Mouse (Mus musculus) natural killer cell, adult 2 months (primary cell): ENCODE data around the gene Nufip2.

Experiments
- DNase-seq, 2 experiments: peaks; one replicate each; pipeline ENCODE4 v3.0.0; 2022; ENCODE audit warnings: low spot score in 2 of 2

Gene Nufip2

DNA sequence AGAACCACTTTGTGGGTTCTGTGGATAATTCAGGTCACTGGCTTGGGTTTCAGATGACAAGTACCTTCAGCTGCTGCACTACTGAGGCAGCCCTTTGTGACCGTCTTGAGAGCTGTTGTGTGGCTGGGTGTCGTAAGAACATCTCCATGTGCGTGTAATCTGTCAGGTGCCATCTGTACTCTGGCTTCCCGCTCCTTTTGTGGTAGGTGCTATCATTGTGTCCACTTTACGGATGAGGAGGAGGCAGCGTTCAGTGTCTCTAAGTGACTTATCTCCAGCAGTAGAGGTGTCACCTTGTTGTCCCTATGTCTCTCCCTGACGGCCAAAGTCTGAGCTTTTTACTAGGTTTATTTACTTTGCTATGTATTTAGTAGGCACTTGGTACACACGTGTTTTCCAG, 84.4 kb downstream of the Nufip2 start:
- no peak for DNase-seq

- no peak for DNase-seq
Observed at GRCm38 (mm10) chr11:77771879-77772713, 86.1 kb downstream of the Nufip2 start.

DNA sequence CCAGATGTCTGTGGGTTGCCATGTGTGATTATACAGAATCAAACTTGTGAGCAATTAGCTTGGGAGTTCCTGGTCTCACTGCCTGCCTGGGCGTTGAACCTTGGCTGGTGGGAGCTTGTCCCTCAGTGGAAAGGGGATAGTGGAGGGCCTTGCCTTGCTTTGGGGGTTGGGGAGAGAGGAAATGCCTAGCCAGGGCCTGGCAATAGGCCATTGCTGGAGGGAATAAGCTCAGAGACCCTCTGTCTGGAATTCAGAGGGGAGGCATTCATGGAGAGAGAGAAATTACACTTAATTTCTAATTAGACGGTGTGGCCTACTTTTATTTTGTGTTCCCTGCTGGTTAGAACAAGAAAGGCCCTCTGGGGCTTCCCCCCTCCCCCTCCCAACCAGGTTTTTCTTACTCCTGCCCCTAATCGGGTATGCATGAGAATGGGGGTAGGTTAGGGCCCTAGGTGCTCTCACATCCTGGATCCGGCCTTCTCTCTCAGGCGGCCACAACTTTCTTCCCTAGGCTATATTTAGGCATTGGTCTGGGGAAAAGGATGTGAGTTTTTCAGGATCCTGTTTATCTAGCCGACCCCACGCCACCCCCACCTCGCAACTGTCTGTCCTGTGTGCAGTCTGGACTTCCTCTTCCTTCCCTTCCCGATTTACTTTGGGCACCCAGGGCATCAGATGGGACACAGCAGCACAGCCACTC, 89.9 kb downstream of the Nufip2 start:
- DNase-seq = no peak

- DNase-seq = no peak
Observed at GRCm38 (mm10) chr11:77777436-77777835, 91.5 kb downstream of the Nufip2 start.

DNA sequence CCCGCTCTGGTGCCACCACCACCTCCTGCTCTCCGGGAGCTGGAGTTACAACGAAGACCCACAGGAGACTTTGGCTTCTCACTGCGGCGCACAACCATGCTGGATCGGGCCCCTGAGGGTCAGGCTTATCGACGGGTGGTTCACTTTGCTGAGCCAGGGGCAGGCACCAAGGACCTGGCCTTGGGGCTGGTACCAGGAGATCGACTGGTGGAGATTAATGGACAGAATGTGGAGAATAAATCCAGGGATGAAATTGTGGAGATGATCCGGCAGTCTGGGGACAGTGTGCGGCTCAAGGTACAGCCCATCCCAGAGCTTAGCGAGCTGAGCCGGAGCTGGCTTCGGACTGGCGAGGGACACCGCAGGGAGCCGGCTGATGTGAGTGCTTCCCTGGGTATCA, 92.0 kb downstream of the Nufip2 start:
- DNase-seq = no peak

DNA sequence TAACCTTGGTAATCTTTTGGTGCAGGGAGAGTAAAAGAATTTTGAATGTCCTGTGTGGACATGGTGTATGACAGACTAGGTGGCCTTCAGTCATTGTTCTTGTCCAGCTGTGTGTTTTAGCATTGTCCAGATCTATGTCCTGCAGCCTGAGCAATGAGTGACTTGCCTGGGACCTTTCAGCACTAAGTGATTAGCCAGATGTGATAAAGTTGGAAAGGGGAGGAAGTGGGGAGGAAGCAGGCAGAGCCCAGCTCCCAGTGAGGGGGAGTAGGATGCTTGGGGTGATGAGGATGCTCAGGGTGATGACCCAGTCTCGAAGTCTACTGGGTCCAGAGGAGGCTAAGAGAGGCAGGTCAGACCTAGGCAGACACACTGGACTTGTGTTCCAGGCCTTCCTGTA, 93.3 kb downstream of the Nufip2 start:
- DNase-seq = no peak

GRCm38 (mm10) chr11:77781088-77781487, 95.1 kb downstream of the Nufip2 start:
- DNase-seq = no peak

GRCm38 (mm10) chr11:77782104-77782815, 96.3 kb downstream of the Nufip2 start:
- DNase-seq = no peak

- DNase-seq = no peak
Observed at GRCm38 (mm10) chr11:77783211-77783746, 97.3 kb downstream of the Nufip2 start.

GRCm38 (mm10) chr11:77783747-77784646, 98.0 kb downstream of the Nufip2 start:
- DNase-seq = peak in 1 of 2 experiments; percentile 28

- no peak for DNase-seq
Observed at GRCm38 (mm10) chr11:77784894-77785293, 98.9 kb downstream of the Nufip2 start.

GRCm38 (mm10) chr11:77785396-77785767, 99.4 kb downstream of the Nufip2 start:
- no peak for DNase-seq

GRCm38 (mm10) chr11:77785768-77786561, 100.0 kb downstream of the Nufip2 start:
- DNase-seq = no peak

- DNase-seq = no peak
Observed at GRCm38 (mm10) chr11:77787707-77788106, 101.8 kb downstream of the Nufip2 start, which contains the start of gene Gm10277. Gene Gm10277, minus strand, starts transcription at chr11:77787747.

GRCm38 (mm10) chr11:77789512-77789911, 103.6 kb downstream of the Nufip2 start:
- no peak for DNase-seq

DNA sequence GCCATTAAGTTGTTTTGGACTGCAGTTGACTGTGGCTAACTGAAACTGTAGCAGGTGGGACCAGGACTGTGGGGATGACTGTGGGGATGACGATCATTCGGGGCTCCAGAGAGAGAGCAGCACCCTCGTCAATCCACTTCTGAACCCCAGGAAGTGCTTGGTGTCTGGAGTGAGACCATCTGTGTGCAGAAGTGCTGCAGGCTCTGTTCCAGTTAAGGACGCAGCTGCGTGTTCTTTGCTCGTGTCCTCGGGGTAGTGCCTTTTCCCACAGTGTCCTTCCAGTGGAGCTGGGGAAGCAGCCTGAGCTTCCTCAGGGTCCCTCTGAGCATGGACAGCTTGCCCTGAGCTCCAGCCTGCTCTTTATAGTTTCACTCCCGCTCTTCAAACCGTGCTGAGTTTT, 104.3 kb downstream of the Nufip2 start:
- no peak for DNase-seq

- no peak for DNase-seq
Observed at GRCm38 (mm10) chr11:77791241-77791727, 105.3 kb downstream of the Nufip2 start.
